Mouse (Mus musculus): ENCODE results near the gene Heatr3.

DNA sequence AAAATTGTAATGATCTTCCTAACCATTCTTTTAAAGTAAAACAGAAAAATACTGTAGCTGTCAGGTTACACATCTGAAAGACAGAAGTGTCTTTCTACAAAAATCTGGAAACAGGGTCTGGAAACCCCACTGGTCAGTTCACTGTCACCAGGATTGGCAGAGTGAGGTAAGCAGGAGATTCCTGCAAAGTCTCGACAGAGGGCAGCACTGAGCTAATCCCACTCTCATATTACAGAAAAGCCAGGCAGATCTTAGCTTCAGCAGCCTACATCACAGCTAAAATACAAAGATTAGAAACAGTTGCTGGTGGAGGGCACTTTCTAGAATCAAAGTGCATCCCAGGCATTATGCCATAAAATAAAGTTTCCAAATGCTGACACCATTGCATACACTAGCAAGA lies 38.1 kb upstream of the Heatr3 start:
- TF ChIP-seq CTCF (conservative IDR thresholded peaks at IDR 0.05; ENCODE audit: low read length) (peak; percentile 90), NANOG (IDR thresholded peaks at IDR 0.05; ENCODE audit: borderline replicate concordance, low read length) (no peak), POU5F1 (IDR thresholded peaks at IDR 0.05; ENCODE audit: borderline replicate concordance, low read length) (no peak)
